Mouse (Mus musculus) ovary, postnatal 36 days (tissue): ENCODE measurements at regions not wholly inside any gene's neighbourhood (a gene's known extent, or its start where the extent isn't known, plus 50 kb on each side); places are given as distances from the start of the nearest gene placed in this dataset.
"Not testable (repeated sequence)": the region's sequence is repeated elsewhere in the genome, so short reads cannot be mapped to it uniquely, and the experiment has no call there.

Source experiments
- DNase-seq: peaks from one replicate; pipeline ENCODE4 v3.0.0; 2022; ENCODE audit warnings: low spot score, mixed read lengths

- not testable (repeated sequence) for DNase-seq
These were observed 189.2 kb upstream of the Rapgef5 start for GRCm38 (mm10) chr12:117327086-117327485.

- DNase-seq, result no peak
These were observed 185.9 kb upstream of the Rapgef5 start for GRCm38 (mm10) chr12:117330418-117330817.

- DNase-seq, result no peak
These were observed 179.4 kb upstream of the Rapgef5 start for GRCm38 (mm10) chr12:117336856-117337255.

- no peak for DNase-seq
These were observed 174.0 kb upstream of the Rapgef5 start for GRCm38 (mm10) chr12:117342321-117342720.

GRCm38 (mm10) chr12:117343121-117343520, 173.2 kb upstream of the Rapgef5 start:
- DNase-seq, result no peak

- DNase-seq, result not testable (repeated sequence)
These were observed 172.7 kb upstream of the Rapgef5 start for GRCm38 (mm10) chr12:117343605-117344004.

- no peak for DNase-seq
These were observed 171.8 kb upstream of the Rapgef5 start for GRCm38 (mm10) chr12:117344266-117345087.

- DNase-seq, result no peak
These were observed 170.9 kb upstream of the Rapgef5 start for GRCm38 (mm10) chr12:117345088-117345977.

GRCm38 (mm10) chr12:117346091-117346490, 170.2 kb upstream of the Rapgef5 start:
- DNase-seq, result no peak

GRCm38 (mm10) chr12:117347135-117347534, 169.1 kb upstream of the Rapgef5 start:
- no peak for DNase-seq

GRCm38 (mm10) chr12:117348516-117348915, 167.8 kb upstream of the Rapgef5 start:
- no peak for DNase-seq

GRCm38 (mm10) chr12:117351900-117352299, 164.4 kb upstream of the Rapgef5 start:
- no peak for DNase-seq

- DNase-seq, result no peak
These were observed 163.8 kb upstream of the Rapgef5 start for GRCm38 (mm10) chr12:117352511-117352910.

GRCm38 (mm10) chr12:117352938-117353337, 163.3 kb upstream of the Rapgef5 start:
- DNase-seq, result no peak

- no peak for DNase-seq
These were observed 158.5 kb upstream of the Rapgef5 start for GRCm38 (mm10) chr12:117357811-117358210.

GRCm38 (mm10) chr12:117358891-117359290, 157.4 kb upstream of the Rapgef5 start:
- DNase-seq, result no peak

GRCm38 (mm10) chr12:117360215-117360614, 156.1 kb upstream of the Rapgef5 start:
- DNase-seq, result no peak

- DNase-seq, result no peak
These were observed 154.5 kb upstream of the Rapgef5 start for GRCm38 (mm10) chr12:117361826-117362225.

GRCm38 (mm10) chr12:117363457-117363856, 152.8 kb upstream of the Rapgef5 start:
- not testable (repeated sequence) for DNase-seq

GRCm38 (mm10) chr12:117365181-117365580, 151.1 kb upstream of the Rapgef5 start:
- DNase-seq, result no peak

- no peak for DNase-seq
These were observed 150.4 kb upstream of the Rapgef5 start for GRCm38 (mm10) chr12:117365876-117366275.

GRCm38 (mm10) chr12:117378297-117378887, 137.9 kb upstream of the Rapgef5 start:
- DNase-seq, result no peak
